In genomic region chr9:42861238-42861637, GRCm38 (mm10) we compare ENCODE assay signal across 18 mouse cellular contexts.
A peak's percentile ranks its signal among the peaks of the same experiment; 100 is the strongest.
DNase-seq lines count a peak whose midpoint lies in the region; ATAC-seq and TF ChIP-seq lines count a peak whose summit lies in the region.
"Had no signal": no experiment of that assay in that cellular context is flagged by ENCODE, and none has a peak within 500 bp of the region (broad histone marks: within the 10 kb centered on the region; RNA-seq: fewer than 3 reads in every experiment).

No protein-coding gene starts in this region.

- ATAC-seq in lung, postnatal 0 days: peak; percentile 35; the same call in 1 of the 2 replicates
- peak; percentile 70 for ATAC-seq in stomach, embryonic 16.5 days (ENCODE audit: insufficient read depth, low FRiP score)
- peak; percentile 78 for ATAC-seq in stomach, postnatal 0 days (ENCODE audit: low FRiP score, low TSS enrichment)
- ATAC-seq: forebrain, embryonic 13.5 days; forebrain, embryonic 15.5 days; forebrain, postnatal 0 days had no signal

- H3K27me3 ChIP-seq in lung, postnatal 0 days (replicated peaks; ENCODE audit: insufficient read depth, low read length): no peaks in the 10 kb centered on the region
- no peaks in the 10 kb centered on the region for H3K27me3 ChIP-seq in stomach, embryonic 16.5 days (ENCODE audit: control insufficient read depth, insufficient read depth, low read length)
- no peaks in the 10 kb centered on the region for H3K27me3 ChIP-seq in stomach, postnatal 0 days (ENCODE audit: control insufficient read depth, insufficient read depth, low read length)
- H3K27me3 ChIP-seq: embryonic facial prominence, embryonic 12.5 days; forebrain, embryonic 15.5 days had no signal

- H3K4me1 ChIP-seq in lung, postnatal 0 days (ENCODE audit: insufficient read depth, low read depth, low read length): no peaks in the 10 kb centered on the region; the same call in 1 of the 2 replicates
- H3K4me1 ChIP-seq in stomach, embryonic 16.5 days (ENCODE audit: control insufficient read depth, insufficient read depth, low read length): peaks cover 23% of the 10 kb centered on the region
- peaks cover 5% of the 10 kb centered on the region for H3K4me1 ChIP-seq in stomach, postnatal 0 days (replicated peaks; ENCODE audit: control insufficient read depth, insufficient read depth)

- H3K9ac ChIP-seq in lung, postnatal 0 days (replicated peaks; ENCODE audit: low read depth): no peak overlapping the region
- H3K9ac ChIP-seq in stomach, embryonic 16.5 days (ENCODE audit: low read length): no peak overlapping the region
- no peak overlapping the region for H3K9ac ChIP-seq in stomach, postnatal 0 days (ENCODE audit: low read length)
- H3K9ac ChIP-seq: embryonic facial prominence, embryonic 12.5 days; forebrain, embryonic 13.5 days; forebrain, embryonic 15.5 days; forebrain, postnatal 0 days had no signal

- H3K9me3 ChIP-seq in lung, postnatal 0 days (ENCODE audit: low read length): no peaks in the 10 kb centered on the region
- no peaks in the 10 kb centered on the region for H3K9me3 ChIP-seq in stomach, embryonic 16.5 days (replicated peaks; ENCODE audit: control insufficient read depth, low read length)
- H3K9me3 ChIP-seq in stomach, postnatal 0 days (ENCODE audit: control insufficient read depth, low read length): no peaks in the 10 kb centered on the region
- H3K9me3 ChIP-seq: embryonic facial prominence, embryonic 10.5 days; embryonic facial prominence, embryonic 12.5 days; forebrain, embryonic 13.5 days; forebrain, embryonic 15.5 days had no signal

- DNase-seq in lung, postnatal 0 days (ENCODE audit: low spot score): peak; percentile 12
- no peak for DNase-seq in lung, postnatal 14 days
- peak; percentile 55 for DNase-seq in stomach, postnatal 0 days (ENCODE audit: low spot score)
- DNase-seq in left cerebral cortex, adult 9 months (ENCODE audit: low spot score in 2 of 2): no peak
- DNase-seq: adrenal gland, adult 2 months; adrenal gland, postnatal 10 days; adrenal gland, postnatal 25 days; cerebellum, adult 11 months; cerebellum, adult 18-20 months; cerebellum, adult 9-10 months; cerebellum, postnatal 10 days; cerebellum, postnatal 25 days; forebrain, postnatal 0 days had no signal

- no peak for TF ChIP-seq EP300 in lung, postnatal 0 days (IDR thresholded peaks at IDR 0.05)
- no peak for TF ChIP-seq EP300 in stomach, postnatal 0 days (optimal IDR thresholded peaks at IDR 0.05)

- TF ChIP-seq CTCF in lung, postnatal 0 days (IDR thresholded peaks at IDR 0.05): no peak
- TF ChIP-seq CTCF in stomach, postnatal 0 days (IDR thresholded peaks at IDR 0.05; ENCODE audit: low read depth): no peak

- no peaks in the 10 kb centered on the region for H3K36me3 ChIP-seq in lung, postnatal 0 days (ENCODE audit: insufficient read depth, low read length)
- no peaks in the 10 kb centered on the region for H3K36me3 ChIP-seq in stomach, embryonic 16.5 days (ENCODE audit: control insufficient read depth, insufficient read depth, low read length)
- no peaks in the 10 kb centered on the region for H3K36me3 ChIP-seq in stomach, postnatal 0 days (ENCODE audit: control insufficient read depth, insufficient read depth, low read length)
- H3K36me3 ChIP-seq: embryonic facial prominence, embryonic 10.5 days; embryonic facial prominence, embryonic 12.5 days; forebrain, embryonic 15.5 days had no signal

- 40% methylated on average over 11 of the region's 11 CpGs for WGBS in lung, postnatal 0 days
- 51% methylated on average over 11 of the region's 11 CpGs for WGBS in stomach, embryonic 16.5 days
- WGBS in stomach, postnatal 0 days: 36% methylated on average over 11 of the region's 11 CpGs

- no peak overlapping the region for H3K4me2 ChIP-seq in lung, postnatal 0 days (replicated peaks; ENCODE audit: low read depth, low read length)
- H3K4me2 ChIP-seq in stomach, embryonic 16.5 days (ENCODE audit: low read depth, low read length): no peak overlapping the region
- H3K4me2 ChIP-seq in stomach, postnatal 0 days (replicated peaks; ENCODE audit: low read depth): no peak overlapping the region
- H3K4me2 ChIP-seq: embryonic facial prominence, embryonic 12.5 days; forebrain, embryonic 13.5 days; forebrain, embryonic 15.5 days had no signal

- no peak overlapping the region for H3K4me3 ChIP-seq in lung, postnatal 0 days (ENCODE audit: low read depth, low read length)
- H3K4me3 ChIP-seq in stomach, embryonic 16.5 days (replicated peaks; ENCODE audit: low read length): no peak overlapping the region
- H3K4me3 ChIP-seq in stomach, postnatal 0 days (ENCODE audit: low read depth, low read length): no peak overlapping the region
- H3K4me3 ChIP-seq: embryonic facial prominence, embryonic 10.5 days; embryonic facial prominence, embryonic 12.5 days; forebrain, embryonic 13.5 days; forebrain, embryonic 15.5 days had no signal

- no peak overlapping the region for H3K27ac ChIP-seq in lung, postnatal 0 days (ENCODE audit: low read length)
- no peak overlapping the region for H3K27ac ChIP-seq in stomach, embryonic 16.5 days (ENCODE audit: low read length)
- H3K27ac ChIP-seq in stomach, postnatal 0 days (replicated peaks): no peak overlapping the region
- H3K27ac ChIP-seq: embryonic facial prominence, embryonic 10.5 days; embryonic facial prominence, embryonic 12.5 days; forebrain, embryonic 13.5 days; forebrain, embryonic 15.5 days had no signal

Comparison
In these comparisons a context has a peak if more than half of its experiments do, and no peak if none do; other contexts are left out.
1. DNase-seq: peak in lung, postnatal 0 days (single experiment) and stomach, postnatal 0 days (single experiment); none in lung, postnatal 14 days (single experiment) and left cerebral cortex, adult 9 months (0 of 2).
2. Peak in every context shown above with its lines, with median percentiles within 50 percentile points of each other: ATAC-seq.